Mouse (Mus musculus): ENCODE data around the gene Gm6096.
"Not testable (repeated sequence)": the region's sequence is repeated elsewhere in the genome, so short reads cannot be mapped to it uniquely, and the experiment has no call there.

Gene Gm6096

DNA sequence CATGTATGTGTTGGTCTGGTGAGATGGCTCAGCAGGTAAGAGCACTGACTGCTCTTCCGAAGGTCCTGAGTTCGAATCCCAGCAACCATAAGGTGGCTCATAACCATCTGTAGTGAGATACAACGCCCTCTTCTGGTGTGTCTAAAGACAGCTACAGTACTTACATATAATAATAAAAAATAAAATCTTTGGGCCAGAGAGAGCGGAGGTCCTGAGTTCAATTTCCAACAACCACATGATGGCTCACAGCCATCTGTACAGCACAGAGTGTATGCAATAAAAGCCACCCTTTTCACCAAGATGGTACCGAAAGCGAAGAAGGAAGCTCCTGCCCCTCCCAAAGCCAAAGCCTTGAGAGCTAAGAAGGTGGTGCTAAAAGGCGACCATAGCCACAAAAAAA, at the start of gene Gm6096:
TSS of gene Gm6096 (plus strand) at position 301 of the 400 bp plus-strand sequence.
- DNase-seq (ENCODE audit: low spot score), result no peak

DNA sequence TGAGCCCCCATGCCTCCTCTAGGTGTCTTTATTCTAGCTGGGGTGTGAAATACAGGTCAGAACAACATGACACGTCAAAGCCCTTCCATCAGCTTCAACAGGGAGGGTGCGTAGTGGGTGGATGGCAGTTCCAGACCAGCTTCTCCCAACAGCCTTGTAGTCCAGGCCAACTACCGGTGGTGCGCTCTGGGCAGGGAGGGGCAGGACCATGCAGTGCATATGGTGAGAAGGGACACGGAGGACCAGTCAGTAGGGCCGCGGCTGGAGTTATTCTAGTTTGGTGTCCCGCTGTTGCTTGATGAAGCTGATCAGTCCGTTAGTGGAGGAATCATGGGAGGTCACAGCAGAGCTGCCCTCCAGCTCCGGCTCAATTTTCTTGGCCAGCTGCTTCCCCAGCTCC, 48.7 kb upstream of the Gm6096 start:
- DNase-seq (ENCODE audit: low spot score), result not testable (repeated sequence)

DNA sequence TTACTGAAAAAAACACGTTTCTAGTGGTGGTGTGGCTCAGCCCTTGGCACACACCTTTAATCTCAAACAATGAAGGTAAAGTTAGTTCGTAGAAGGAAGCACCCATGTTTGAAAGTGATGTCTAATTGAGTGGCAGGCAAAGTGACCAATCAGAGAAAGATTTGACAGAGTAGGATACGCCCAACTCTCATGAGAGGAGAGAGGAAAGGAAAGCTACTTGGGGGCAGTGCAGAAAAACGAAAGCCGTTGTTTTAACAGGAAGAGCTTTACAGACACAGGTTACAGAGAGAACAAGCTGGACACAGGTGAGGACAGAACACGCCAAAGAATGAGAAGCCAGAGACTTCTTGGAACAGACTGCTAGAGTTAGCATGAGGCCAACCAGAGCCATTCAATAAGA, 44.5 kb upstream of the Gm6096 start:
- DNase-seq (ENCODE audit: low spot score), result no peak

DNA sequence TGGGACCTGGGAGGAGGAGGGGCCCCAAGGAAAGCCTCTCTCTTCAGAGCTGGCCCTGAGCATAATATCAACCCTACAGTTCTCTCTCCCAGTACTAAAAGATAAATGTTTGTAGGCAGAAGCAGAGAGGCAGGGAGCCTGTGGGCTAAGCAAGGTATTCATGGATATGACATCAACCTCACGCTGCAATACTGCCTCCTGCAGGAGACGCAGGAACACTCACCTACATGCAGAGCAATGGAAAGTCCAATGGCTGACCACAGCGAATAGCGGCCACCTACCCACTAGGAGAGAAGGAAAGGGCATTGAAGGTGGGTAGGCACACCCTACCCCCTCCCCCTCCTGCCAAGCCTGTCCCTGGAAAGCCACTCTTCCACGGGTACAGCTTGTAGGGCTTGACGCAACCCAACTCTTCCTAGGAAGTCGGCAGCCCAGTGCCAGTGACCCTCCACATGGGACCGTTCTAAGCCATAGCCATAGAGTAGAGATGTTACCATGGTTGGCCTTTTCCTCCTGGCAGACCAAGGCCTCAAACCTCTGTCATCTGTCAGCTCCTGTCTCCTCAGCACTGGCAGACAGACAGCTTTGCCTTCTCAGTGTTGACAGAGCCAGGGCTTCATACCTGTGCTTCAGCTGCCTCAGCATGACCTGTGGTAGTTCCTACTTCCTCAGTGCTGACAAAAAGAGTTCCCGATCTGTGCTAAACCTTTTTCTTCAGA, 42.7 kb upstream of the Gm6096 start:
- DNase-seq (ENCODE audit: low spot score), result no peak

DNA sequence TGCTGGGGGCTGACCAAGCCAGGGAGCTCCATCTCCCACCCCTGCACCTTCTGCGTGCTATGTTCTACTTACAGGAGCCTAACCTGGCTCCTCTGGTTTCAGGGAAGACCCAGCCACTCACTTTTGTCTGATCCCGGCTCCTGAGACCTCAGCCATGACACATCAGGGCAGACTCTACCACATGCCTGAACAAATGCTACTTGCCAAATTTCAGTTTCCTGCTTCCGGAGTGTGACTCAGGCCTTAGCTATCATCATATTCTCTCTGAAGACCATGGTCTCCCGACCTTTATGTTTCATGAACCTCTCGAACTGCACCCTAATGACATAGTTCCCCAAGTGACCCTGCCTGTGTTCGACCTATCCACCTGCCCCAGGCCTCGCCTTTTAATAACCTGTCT, 37.6 kb upstream of the Gm6096 start:
- no peak for DNase-seq (ENCODE audit: low spot score)

DNA sequence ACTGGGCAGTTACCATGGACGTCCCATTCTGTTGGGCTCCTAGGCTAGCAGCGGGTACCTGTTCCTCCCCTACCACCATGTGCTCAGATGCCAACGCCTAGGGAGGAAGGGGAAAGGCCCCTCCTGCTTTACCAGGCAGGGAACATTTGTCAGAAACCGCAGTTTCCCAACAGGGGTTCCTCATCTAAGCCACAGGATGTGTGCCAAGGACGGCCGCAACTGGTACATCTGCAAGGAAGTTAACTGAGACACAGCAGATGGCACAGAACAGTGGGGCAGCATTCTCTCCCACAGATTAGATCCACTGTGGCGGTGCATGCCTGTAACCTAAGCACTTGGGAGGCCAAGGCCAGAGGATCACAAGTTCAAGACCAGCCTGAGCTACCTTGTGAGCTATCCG, 36.2 kb upstream of the Gm6096 start:
- DNase-seq (ENCODE audit: low spot score), result no peak

DNA sequence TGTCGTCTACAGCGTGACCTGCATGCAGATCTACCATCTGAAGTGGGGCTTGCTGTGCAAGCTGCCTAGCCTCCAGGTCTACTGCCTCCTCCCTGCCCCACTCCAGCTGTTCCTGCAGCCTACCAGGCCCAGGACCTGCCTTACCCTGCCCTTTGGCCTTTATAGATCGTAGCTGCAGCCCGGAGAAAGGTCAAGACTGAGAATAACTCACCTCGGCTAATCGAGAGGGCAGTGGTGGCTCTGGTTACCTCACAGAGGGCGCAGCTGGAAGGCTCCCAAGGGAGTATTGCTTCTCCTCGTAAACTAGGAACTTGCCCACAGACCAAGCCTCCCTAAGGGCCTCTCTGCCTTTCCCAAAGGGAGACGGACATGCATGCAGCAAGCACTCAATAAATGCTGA, 35.4 kb upstream of the Gm6096 start:
- DNase-seq (ENCODE audit: low spot score), result no peak

DNA sequence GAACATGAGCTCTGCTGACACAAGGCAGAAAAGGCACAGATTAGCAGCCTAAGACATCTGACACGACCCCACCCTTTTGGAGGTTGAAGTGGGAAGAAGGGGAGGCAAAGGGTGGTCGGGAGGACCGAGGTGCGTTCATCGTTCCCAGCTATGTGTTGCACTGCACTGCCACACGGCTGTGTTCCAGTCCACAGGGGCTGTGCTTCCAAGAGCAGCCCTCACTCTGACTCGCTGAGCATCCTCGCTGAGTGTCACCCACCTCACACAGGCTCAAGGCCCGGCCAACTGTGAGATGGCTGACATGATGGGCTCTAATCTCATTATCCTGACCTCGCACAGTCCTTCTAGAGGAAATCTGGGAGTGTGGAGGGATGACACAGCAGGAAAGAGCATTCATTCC, 34.4 kb upstream of the Gm6096 start:
- DNase-seq (ENCODE audit: low spot score), result no peak

DNA sequence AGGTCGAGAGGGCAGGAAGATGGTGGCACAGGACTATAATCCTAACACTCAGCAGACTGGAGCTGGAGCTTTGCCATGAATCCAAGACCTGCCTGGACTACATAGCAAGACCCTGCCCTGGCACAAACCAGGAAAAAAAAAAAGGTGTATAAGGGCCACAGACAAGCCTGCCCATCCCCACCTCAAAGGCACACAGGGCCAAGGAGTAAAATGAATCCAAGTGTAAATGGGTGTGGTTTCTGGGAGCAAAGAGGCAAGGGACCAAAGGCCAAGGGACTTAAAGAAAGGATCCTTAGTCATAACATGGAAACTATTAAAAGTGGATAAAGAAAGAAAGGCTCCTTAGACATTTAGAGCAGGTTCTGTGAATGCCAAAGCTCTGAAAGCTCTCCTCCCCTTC, 32.3 kb upstream of the Gm6096 start:
- DNase-seq (ENCODE audit: low spot score), result no peak

DNA sequence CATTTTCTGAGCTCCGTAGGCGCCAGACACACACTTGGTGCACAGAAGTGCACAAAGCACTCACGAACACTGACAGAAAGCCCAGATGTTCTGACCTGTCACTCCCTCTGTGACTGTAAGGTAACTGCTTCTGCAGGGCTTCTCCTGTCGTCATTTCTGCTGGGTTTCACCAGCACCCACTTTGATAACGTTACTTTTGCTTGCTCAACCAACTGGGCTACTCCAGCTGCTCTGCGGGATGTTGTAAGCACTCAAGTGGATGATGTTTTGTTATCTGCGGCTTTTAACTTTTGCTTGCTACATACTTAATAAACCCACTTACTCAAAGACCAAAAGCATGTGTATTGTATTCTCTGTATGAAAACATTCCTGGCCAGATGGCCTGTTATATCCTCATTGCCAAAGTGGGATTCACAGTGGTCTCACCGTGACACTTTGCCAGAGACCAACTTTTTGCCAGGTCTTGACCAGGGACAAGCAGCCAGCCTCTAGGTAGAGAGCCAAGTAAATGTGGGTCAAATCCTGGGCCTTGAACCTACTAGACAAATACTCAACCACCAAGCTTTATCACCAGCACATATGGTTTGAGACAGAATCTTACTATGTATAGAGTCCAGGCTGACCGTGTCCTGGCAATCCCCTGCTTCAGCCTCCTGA, 29.1 kb upstream of the Gm6096 start:
- DNase-seq (ENCODE audit: low spot score), result no peak

DNA sequence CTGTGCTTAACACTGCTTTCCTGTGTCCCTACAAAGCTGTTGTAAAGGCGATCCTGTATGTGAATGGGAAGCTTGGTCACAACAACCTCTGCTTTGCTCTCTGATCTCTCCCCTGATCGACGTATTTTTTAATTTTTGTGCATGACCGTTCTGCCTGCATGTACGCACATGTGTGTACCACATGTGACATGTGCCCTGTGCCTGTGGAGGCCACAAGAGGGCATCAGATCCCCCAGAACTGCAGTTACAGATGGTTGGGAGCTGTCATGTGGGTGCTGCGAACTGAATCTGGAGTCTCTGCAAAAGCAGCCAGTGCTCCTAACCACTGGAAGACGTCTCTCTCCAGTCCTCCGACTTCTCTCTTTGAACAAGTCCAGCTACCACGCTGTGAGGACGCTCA, 28.5 kb upstream of the Gm6096 start:
- DNase-seq (ENCODE audit: low spot score), result no peak

DNA sequence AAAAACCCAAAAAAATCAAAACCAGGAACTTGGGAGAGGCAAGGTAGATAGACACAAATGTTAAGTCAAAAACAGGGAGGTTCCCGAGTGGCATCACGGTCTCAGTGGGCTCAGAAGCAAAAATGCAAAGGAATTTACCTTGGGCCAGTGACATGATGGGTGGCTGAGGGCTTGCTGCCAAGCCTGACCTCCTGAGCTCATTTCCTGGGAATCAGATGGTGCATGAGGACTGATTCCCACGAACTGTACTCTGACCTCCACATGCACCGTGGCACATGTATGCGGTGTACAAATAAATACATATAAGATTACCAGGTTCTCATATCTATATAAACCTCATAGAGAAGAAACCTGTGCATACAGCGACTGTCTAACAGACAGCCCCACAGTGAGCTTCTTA, 26.5 kb upstream of the Gm6096 start:
- DNase-seq (ENCODE audit: low spot score), result no peak

DNA sequence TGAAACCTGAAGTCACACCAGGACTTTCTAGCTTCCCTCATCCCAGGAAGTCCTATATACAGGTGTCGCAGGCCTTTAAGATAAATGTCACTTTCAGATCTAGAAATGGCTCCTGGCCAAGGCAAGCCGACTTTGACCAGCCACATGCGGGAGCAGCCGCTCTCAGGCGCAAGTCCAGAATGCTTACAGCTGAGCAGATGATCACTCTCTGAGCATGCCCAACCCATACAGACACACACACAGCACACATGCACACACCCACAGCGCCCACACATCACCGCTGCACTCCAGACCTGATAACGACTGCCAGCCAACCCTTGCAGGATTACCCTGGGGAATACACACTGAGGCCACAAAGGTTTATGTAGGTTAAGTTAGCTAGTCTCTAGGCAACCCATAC, 24.8 kb upstream of the Gm6096 start:
- no peak for DNase-seq (ENCODE audit: low spot score)

DNA sequence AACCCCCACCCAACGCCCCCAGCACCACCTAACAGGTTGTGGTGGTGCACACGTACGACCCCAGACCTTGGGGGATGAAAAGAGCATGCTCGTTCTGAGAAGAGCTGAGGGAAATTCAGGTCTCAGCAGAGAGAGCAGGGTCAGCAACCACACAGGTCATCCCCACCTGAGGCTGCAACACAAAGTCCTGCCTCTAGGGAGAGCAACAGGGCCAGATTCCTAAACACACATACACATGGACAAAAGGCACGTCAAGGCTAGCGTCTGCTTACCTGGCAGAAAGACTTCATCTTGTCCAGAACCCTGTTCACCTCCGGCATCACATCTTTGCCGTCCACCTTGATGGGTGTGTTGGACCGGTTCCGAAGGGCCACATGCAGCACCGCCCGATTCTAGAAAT, 24.0 kb upstream of the Gm6096 start:
- DNase-seq (ENCODE audit: low spot score), result no peak

DNA sequence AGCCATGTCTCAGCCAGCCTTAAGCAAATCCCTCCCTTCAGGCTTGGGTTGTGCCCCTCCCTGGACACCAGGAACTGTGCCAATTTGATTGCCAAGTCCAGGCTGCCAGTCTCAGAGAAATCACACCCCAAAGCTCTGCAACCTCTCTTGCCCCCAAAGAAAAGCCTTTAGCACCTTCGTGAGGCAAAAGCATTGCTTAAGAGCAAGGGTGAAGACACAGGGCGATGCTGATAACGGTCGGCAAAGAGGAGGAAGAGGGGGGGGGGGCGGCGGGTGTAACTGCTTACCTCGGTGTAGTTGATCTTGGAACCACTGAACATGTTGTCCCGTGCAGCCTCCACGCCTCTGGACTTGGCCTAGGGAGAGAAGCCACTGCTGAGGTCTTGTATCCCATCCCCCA, 22.2 kb upstream of the Gm6096 start:
- no peak for DNase-seq (ENCODE audit: low spot score)

DNA sequence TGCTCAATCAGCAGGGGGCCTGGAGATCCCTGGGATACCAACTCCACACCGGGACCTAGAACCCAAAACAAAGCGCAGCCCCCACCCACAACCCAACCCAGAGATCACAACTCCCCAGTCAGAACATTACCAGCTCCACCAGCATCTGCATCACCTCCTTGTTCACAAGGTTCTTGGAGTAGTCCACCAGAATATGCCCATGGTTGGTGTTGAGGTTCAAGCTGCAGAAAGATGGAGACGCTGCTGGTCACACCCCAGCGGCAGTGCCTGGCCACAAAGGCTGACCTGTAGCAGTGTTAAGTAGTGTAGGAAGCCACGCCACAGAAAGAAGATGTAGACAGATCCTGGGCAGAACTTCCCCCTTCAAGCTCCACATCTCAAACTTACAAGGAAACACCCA, 21.7 kb upstream of the Gm6096 start:
- no peak for DNase-seq (ENCODE audit: low spot score)

DNA sequence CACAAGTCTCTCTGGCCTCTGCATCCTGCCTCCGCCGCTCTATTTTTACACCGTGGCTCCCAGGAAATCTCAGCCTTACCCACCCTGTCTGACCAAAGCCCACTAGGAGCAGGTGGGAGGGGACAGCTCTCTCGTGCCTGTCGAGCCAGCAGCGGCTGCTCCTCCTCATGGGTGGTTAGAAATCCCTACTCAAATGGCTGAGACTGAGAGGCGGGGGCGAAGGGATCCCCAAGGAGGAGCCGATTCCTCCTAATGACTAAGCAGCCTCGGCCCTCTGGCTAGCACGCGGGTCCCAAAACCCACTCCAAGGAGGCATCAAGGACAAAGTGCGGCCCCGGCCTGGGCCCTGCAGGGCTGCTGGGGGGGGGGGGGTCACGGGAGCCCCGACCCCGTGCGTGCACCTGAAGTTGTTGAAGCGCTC, 21.1 kb upstream of the Gm6096 start:
- DNase-seq (ENCODE audit: low spot score), result peak; percentile 73

DNA sequence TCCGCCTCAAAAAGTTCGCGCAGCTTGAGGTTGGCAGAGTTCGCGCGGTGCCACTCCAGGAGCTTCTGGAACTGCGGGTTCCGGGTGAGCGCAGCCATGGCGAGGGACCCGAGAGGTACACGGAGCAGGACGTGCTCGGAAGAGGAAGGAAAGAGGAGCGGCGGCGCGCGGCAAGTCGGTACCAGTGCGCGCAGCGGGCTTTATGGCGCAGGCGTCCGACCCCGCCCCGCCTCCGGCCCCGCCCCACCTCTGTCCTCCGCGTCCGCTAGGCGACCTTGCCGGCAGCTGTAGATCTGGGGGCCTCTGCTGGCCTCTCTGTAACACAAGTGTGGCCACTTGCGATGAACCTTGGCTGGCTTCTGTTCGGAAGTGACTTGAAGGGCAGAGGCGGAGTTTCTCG, 20.7 kb upstream of the Gm6096 start, which contains the start of gene Gpi1:
TSS of gene Gpi1 (minus strand) at position 221 of the 400 bp plus-strand sequence.
- peak; percentile 94 for DNase-seq (ENCODE audit: low spot score)

DNA sequence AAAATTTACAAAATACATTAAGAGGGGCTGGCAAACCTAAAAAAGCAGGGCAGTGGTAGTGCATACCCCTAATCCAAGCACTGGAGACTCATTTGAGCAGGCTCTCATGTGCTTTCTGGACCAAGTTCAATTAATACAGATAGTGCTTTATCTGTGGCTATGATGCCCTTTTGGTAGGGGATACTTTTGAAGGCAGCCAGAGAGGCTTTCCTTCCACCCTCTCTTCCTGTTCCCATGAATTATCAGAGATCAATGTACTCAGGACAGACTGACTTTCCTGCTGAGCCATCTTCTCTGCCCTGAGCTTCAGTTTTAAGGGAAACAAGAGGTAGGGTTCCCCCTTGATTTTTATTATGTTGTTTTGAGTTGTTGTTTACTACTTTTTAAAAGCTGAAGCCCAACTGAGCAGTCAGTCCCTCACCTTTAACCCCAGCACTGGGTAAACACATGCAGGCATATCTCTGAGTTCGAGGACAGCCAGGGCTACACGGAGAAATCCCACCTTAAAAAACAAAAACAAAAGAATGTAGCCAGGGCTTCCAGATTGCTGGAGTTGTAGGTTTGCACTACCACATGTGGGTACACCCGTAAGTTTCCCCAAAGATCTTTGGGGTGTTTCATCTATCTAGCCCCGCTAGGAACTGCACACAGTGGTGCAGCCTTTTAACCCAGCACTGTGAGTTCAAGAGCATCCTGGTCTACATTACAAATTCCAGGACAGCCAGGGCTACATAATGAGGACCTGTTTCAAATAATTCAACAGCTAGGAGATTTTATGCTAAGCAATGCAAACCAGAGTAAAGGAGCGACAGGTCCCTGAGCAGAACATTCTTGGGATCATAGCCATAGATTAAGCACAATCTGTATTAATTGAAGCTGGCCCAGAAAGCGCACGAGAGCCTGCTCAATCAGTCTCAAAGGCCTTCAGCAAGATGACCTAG, 17.8 kb upstream of the Gm6096 start:
- DNase-seq (ENCODE audit: low spot score), result no peak

DNA sequence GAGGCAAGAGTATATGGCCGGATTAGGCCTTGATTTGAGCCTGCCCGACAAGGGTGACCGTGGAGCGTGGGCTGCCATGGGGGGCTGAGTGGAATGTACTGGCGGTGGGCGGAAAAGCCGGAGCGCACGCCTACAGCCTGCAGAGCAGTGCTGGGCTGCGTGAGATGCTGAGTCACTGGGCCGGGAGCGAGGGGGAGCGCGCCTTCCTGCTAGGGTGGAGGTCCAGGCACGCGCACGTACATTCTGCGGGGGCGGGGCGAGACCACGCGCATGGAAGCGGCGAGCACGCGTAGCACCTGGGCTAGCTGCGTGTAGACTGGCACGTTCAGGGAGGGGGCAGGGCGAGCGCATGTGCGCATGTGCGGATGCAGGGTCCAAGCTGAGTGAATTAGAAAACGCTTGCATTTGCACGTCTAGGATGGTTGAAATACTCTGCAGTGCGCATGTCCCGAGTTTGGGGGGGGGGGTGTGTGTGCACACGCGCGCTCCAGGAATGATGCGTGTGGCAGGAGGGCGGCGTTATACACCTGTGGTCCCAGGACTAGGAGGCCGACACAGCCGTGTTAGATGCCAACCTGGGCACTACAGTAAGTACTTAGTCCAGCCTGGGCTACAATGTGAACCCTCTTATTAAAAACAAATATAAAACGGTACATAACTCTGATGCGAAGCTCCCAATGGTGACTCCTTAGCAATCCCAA, 16.8 kb upstream of the Gm6096 start:
- peak; percentile 98 for DNase-seq (ENCODE audit: low spot score)

DNA sequence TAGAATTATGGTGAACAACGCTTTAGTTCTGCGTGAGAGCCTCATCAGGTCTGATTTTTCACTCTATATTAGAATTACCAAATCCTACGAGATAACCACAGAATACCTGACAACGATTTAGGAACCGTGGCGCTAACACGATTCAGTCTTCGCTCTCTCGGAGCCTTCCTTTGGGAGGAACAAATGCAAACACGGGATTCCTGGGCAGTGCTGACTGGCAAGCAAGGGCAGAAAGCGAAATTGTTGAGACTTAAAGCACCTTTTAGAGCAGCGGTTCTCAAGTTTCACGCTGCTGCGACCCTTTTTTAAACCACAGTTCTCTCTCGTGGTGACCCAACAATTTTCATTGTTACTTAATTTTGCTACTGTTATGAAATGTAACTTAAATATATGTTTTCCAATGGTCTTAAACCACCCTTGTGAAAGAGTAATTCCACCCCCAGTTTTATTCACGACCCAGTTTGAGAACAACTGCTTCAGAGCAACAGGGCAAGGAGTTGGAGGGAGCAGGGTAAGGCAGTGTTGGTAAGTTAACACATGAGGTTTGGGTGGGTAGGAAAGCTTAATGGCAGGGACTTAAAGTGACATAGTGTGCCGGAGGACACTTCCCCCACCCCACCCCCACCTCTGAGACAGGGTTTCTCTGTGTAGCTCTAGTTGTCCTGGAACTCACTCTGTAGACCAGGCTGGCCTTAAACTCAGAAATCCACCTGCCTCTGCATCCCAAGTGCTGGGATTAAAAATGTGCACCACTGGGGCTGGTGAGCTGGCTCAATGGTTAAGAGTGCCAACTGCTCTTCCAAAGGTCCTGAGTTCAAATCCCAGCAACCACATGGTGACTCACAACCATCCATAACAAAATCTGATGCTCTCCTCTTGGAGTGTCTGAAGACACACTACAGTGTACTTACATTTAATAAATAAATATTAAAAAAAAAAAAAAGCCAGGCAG, 16.0 kb upstream of the Gm6096 start:
- DNase-seq (ENCODE audit: low spot score), result peak; percentile 69

Measured in embryo, embryonic 10.5 days (tissue).